Mouse (Mus musculus) stomach, embryonic 15.5 days (tissue): ENCODE results near the gene Ctnnb1. TPM values are rescaled to one million over a fixed set of nuclear protein-coding genes. Genes with fewer than 3 reads are reported as not detected.
"Not testable (repeated sequence)": the region's sequence is repeated elsewhere in the genome, so short reads cannot be mapped to it uniquely, and the experiment has no call there.

Source experiments
- ATAC-seq: fragments of 200-750 bp; cut with Nextera tagmentation; 2 replicates; pipeline ENCODE4 v1.8.0; 2017; ENCODE audit warnings: low read depth, moderate number of reproducible peaks, moderate TSS enrichment; ENCODE audit not compliant: insufficient read depth, low FRiP score
- H3K27ac ChIP-seq: fragments of 300-500 bp; sonication (generic); 2 replicates; pipeline ENCODE4 v1.5.1; 2015; ENCODE audit warnings: mild to moderate bottlenecking, inconsistent platforms
- H3K27me3 ChIP-seq: fragments of 300-500 bp; sonication (generic); replicated peaks from 2 replicates; pipeline ENCODE4 v1.6.1; 2015; ENCODE audit warnings: inconsistent platforms
- H3K36me3 ChIP-seq: fragments of 300-500 bp; sonication (generic); 2 replicates; pipeline ENCODE4 v1.6.1; 2015; ENCODE audit warnings: inconsistent platforms
- H3K4me1 ChIP-seq: fragments of 300-500 bp; sonication (generic); 2 replicates; pipeline ENCODE4 v1.6.1; 2015; ENCODE audit warnings: inconsistent platforms
- H3K4me2 ChIP-seq: fragments of 300-500 bp; sonication (generic); 2 replicates; pipeline ENCODE4 v1.6.1; 2015; ENCODE audit warnings: mild to moderate bottlenecking, inconsistent platforms
- H3K4me3 ChIP-seq: fragments of 300-500 bp; sonication (generic); replicated peaks from 2 replicates; pipeline ENCODE4 v1.5.1; 2015; ENCODE audit warnings: inconsistent platforms
- H3K9ac ChIP-seq: fragments of 300-500 bp; sonication (generic); 2 replicates; pipeline ENCODE4 v1.6.1; 2015; ENCODE audit warnings: inconsistent platforms
- H3K9me3 ChIP-seq: fragments of 300-500 bp; sonication (generic); 2 replicates; pipeline ENCODE4 v1.6.1; 2016; ENCODE audit warnings: inconsistent platforms
- WGBS: fragments of 180-500 bp; shearing (Covaris S2); methylation state at CpG from one replicate; pipeline ENCODE4 v1.1.7; 2015; 5-methylcytosine and 5-hydroxymethylcytosine counted together
- polyA plus RNA-seq: library from polyadenylated mRNA; unstranded; fragments of >200 nt; fragmentation: Nextera tagmentation; extraction: Ambion mirVana; gene quantifications from 2 replicates; pipeline ENCODE4 v1.2.1, GENCODE M21; 2015

Gene Ctnnb1
- polyA plus RNA-seq, 1 experiment from 2014 or later = 502 TPM

DNA sequence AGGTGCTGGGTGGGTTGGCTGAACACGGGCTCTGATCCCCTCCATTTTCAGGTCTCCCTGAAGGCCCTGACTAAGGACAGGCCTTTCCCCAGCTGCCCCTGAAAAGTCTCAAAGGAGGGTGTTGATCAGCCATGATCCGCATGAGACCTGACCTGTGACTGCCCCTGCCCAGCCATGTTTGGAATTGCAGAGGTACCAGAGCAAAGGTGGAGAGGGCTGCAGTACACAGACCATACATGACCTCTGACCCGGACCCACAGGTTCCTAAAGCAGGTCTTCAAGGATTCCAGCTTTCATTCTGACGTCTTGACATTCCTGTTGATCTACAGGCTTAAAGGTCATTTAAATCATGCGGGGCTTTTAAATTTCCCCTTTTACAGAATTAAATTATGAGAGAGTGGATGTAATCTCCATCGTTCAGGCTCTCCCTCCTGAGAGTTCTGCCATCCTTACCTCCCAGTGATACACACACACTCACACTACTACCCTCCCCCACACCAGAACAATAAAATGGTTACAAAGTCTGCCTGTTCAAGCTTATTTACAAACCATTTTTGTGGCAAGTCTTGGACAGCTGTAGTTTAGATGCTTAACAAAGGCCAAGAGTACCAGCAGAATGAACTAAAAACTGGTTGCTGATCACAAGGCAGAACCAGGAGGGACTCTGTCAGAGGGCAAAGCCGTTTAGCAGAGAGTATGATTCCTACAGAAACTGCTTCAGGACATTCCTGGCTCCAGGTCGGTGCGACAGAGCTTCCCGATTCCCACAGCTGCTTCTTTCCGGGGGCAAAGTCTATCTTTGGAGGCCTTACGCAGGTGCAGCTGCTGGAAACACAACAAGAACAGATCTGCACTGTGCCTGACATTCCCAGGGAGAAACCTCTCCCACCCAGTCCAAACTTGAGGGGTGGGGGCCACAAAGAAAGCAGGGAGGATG is 28.4 kb upstream of the Ctnnb1 start:
- no peak overlapping the region for H3K4me3 ChIP-seq
- no peak overlapping the region for H3K4me2 ChIP-seq
- 0 out of 2 replicates have a peak, but pooled peaks have one; percentile 52 for ATAC-seq
- peak overlapping the region; percentile 81 for H3K27ac ChIP-seq
- no peak overlapping the region for H3K9ac ChIP-seq
- peaks cover 6% of the 10 kb centered on the region; the same call in 1 of the 2 replicates for H3K4me1 ChIP-seq
- H3K36me3 ChIP-seq = no peaks in the 10 kb centered on the region
- no peaks in the 10 kb centered on the region for H3K9me3 ChIP-seq
- 46% methylated on average over 12 of the region's 12 CpGs for WGBS
- no peaks in the 10 kb centered on the region for H3K27me3 ChIP-seq

DNA sequence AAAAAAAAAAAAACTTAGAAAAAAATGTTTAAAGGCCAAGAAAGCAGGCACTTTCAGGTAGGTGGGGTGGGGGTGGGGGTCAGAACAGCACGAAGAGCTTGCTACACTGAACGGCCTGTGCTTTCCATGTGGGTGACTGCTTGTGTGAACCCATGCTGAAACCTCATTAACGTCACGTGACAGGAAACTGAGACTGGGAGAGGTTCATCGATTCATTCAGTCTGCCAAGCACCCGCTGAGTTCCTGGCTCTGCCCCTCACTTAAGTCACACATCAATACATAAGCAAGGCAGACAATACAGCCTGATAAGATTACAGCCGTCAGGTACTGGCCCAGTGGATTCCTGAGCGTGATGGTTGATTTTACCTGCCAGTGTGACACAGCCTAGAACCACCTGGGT is 26.5 kb upstream of the Ctnnb1 start:
- H3K27me3 ChIP-seq = no peaks in the 10 kb centered on the region
- no peaks in the 10 kb centered on the region for H3K9me3 ChIP-seq
- no peaks in the 10 kb centered on the region for H3K36me3 ChIP-seq
- H3K9ac ChIP-seq = no peak overlapping the region
- H3K4me3 ChIP-seq = no peak overlapping the region
- peaks cover 6% of the 10 kb centered on the region; the same call in 1 of the 2 replicates for H3K4me1 ChIP-seq
- 70% methylated on average over 8 of the region's 8 CpGs for WGBS
- H3K27ac ChIP-seq = no peak overlapping the region
- no peak for ATAC-seq
- no peak overlapping the region for H3K4me2 ChIP-seq

DNA sequence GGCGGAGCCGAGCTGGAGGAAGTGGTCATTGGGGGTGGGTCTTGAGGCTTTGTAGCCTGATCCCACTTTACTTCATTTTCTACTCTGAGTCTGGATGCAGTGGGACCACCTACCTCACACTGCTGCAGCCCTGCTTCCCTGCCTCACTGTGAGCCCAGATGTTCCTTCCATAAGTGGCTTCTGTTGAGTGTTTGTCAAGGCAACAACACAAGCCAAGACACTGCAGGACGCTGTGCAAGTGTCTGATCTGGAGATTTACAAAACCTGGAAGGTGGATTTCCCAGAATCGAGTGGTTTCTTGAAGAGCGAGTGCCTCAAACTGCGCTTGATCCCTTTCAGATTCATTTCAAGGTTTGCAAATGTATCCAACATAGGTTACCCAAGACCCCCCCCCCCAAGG is 20.6 kb upstream of the Ctnnb1 start:
- no peak for ATAC-seq
- Histone ChIP-seq H3K9me3 (no peaks in the 10 kb centered on the region), H3K9ac (no peak overlapping the region), H3K27me3 (no peaks in the 10 kb centered on the region), H3K36me3 (no peaks in the 10 kb centered on the region), H3K4me3 (no peak overlapping the region), H3K4me1 (peaks cover 3% of the 10 kb centered on the region; the same call in 1 of the 2 replicates), H3K27ac (no peak overlapping the region), H3K4me2 (no peak overlapping the region)
- WGBS = 81% methylated on average over 6 of the region's 6 CpGs

DNA sequence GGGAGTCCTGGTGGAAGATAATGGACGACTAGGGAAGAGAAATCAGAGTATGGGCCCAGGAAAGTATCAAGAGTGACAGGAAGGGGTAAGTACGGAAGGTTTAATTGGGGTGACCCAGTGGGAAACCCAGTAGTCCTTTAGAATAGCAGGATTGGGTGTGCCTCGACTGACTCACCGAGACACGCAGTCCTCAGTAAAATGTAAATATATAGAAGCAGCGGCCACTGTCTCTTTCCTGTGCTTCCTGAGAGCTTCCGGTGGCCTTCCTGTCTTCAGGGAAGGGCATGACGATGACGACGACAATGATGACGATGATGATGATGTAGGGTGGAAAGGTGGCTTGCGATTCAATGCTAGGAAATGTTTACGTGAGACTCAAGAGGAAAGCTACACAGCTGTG is 15.9 kb upstream of the Ctnnb1 start:
- H3K36me3 ChIP-seq = no peaks in the 10 kb centered on the region
- no peak overlapping the region for H3K4me3 ChIP-seq
- H3K27me3 ChIP-seq = no peaks in the 10 kb centered on the region
- no peak overlapping the region for H3K4me2 ChIP-seq
- ATAC-seq = no peak
- H3K9ac ChIP-seq = no peak overlapping the region
- H3K4me1 ChIP-seq = peaks cover 3% of the 10 kb centered on the region; the same call in 1 of the 2 replicates
- H3K27ac ChIP-seq = no peak overlapping the region
- H3K9me3 ChIP-seq = no peaks in the 10 kb centered on the region
- WGBS = 59% methylated on average over 13 of the region's 13 CpGs

DNA sequence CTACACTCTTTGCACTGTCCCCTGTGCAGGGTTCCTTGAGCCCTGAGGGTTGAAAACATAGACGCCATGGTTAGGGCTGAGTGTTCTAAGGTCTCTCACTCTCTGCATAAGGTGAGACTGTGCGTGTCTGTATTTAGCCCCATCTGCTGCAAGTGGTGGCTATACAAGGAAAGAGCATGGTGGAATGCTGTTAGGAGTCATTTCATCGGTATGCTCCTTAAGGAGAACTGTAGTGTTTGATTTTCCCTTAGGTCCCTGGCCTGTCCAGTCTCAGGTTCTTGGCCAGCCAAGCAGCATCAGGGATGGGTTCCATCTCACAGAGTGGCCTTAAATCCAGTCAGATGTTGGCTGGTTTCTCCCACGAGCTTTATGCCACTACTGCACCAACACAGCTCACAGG is 14.6 kb upstream of the Ctnnb1 start:
- 86% methylated on average over 4 of the region's 4 CpGs for WGBS
- Histone ChIP-seq H3K36me3 (no peaks in the 10 kb centered on the region), H3K27me3 (no peaks in the 10 kb centered on the region), H3K27ac (no peak overlapping the region), H3K4me2 (no peak overlapping the region), H3K9me3 (no peaks in the 10 kb centered on the region), H3K9ac (no peak overlapping the region), H3K4me1 (peaks cover 8% of the 10 kb centered on the region), H3K4me3 (no peak overlapping the region)
- ATAC-seq = no peak

DNA sequence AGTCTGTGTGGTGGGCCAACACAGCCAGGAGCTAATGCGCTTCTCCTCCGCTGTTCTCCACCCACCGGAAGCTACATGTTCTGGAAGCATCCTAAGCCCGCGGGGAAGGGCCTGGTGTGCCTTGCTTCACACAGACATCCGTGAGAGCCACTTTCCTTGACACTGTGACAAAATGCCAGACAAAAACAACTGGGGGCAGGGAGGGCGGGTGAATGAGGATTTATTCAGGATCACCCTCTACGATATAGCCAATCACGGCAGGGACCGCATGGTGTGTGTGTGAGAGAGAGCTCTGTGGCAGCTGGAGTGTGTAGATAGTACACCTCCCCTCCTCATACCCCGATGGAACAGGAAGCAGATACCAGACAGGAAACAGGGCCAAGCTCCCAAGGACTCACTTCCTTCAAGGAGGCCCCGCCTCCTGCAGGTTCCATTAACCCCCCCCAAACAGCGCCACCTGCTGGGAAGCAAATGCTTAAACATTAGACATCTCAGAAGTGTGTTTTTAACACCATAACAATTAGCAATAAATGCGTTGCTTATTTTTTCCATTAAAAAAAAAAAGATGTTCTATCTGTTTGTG is 14.0 kb upstream of the Ctnnb1 start:
- WGBS = 79% methylated on average over 14 of the region's 14 CpGs
- no peaks in the 10 kb centered on the region for H3K27me3 ChIP-seq
- no peaks in the 10 kb centered on the region for H3K36me3 ChIP-seq
- H3K4me1 ChIP-seq = peaks cover 8% of the 10 kb centered on the region
- H3K4me2 ChIP-seq = no peak overlapping the region
- ATAC-seq = no peak
- H3K9ac ChIP-seq = no peak overlapping the region
- H3K9me3 ChIP-seq = no peaks in the 10 kb centered on the region
- no peak overlapping the region for H3K4me3 ChIP-seq
- no peak overlapping the region for H3K27ac ChIP-seq

DNA sequence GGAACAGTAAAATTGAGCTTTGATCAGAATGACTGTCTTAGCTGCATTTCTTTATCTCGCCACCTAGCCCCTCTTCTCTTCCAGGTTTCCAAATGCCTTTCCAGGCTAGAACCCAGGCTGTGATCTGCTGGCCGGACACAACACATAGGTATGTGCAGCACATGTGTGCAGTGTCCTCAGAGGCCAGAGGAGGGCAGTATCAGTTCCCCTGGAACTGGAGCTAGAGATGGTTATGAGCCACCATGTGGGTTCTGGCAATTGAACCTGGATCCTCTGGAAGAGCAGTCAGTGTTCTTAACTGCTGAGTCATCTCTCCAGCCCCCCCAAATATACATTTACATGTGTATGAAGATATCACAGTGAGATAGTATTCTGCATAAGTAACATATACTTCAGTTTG is 11.4 kb upstream of the Ctnnb1 start:
- 96% methylated on average over 2 of the region's 2 CpGs for WGBS
- peak overlapping the region; percentile 72; the same call in 1 of the 2 replicates for H3K27ac ChIP-seq
- H3K27me3 ChIP-seq, H3K4me3 ChIP-seq, ATAC-seq, H3K4me1 ChIP-seq, H3K9ac ChIP-seq, H3K36me3 ChIP-seq, H3K4me2 ChIP-seq, H3K9me3 ChIP-seq: not testable (repeated sequence)

DNA sequence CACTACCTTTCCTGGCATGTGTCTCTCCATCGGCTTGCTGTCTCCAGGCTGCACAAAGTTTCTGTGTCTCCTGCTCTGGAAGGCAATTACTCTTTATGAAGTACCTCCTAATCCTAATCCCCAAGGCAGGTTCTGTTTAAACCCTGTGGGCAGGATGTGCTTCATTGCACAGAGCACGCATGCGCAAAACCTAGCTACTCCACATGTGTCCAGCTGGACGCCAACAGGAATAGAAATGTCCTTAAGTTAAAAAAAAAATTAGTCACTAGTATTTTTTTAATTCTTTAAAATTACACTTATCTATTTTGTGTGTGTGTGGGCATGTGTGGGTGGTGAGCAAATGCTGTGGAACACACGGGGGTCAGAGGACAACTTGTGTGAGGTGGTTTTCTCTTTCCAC is 10.8 kb upstream of the Ctnnb1 start:
- H3K4me1 ChIP-seq = peaks cover 5% of the 10 kb centered on the region; the same call in 1 of the 2 replicates
- WGBS = 50% methylated on average over 5 of the region's 5 CpGs
- H3K4me3 ChIP-seq = no peak overlapping the region
- H3K27me3 ChIP-seq = no peaks in the 10 kb centered on the region
- H3K4me2 ChIP-seq = 0 out of 2 replicates have a peak overlapping the region, but pooled peaks have one; percentile 3
- H3K9ac ChIP-seq = no peak overlapping the region
- no peak for ATAC-seq
- H3K9me3 ChIP-seq = no peaks in the 10 kb centered on the region
- peak overlapping the region; percentile 72 for H3K27ac ChIP-seq
- H3K36me3 ChIP-seq = no peaks in the 10 kb centered on the region

DNA sequence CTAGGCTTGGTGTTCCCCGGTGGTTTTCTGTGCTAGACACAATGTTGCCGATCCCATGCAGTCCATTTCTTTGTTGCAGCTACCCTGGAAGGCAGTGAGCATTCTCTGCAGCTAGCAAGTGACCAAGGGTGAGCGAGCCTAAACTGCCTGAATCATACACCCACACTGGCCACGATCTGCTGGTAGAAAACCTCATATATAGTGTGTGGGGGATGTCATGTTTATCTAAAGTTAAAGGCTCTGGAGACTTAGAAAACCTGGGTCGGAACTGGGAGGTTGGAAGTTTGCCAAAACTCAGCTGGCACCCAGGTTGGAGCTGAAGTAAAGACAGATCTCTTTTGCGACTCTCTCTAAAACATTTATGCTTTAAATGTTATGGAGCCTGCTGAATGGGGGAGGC is 10.4 kb upstream of the Ctnnb1 start:
- Histone ChIP-seq H3K9ac (no peak overlapping the region), H3K4me1 (peaks cover 5% of the 10 kb centered on the region; the same call in 1 of the 2 replicates), H3K27me3 (no peaks in the 10 kb centered on the region), H3K4me2 (peak overlapping the region; percentile 3; the same call in 1 of the 2 replicates), H3K9me3 (no peaks in the 10 kb centered on the region), H3K4me3 (no peak overlapping the region), H3K27ac (peak overlapping the region; percentile 72), H3K36me3 (no peaks in the 10 kb centered on the region)
- 18% methylated on average over 6 of the region's 6 CpGs for WGBS
- peak; percentile 70; the same call in 1 of the 2 replicates for ATAC-seq

DNA sequence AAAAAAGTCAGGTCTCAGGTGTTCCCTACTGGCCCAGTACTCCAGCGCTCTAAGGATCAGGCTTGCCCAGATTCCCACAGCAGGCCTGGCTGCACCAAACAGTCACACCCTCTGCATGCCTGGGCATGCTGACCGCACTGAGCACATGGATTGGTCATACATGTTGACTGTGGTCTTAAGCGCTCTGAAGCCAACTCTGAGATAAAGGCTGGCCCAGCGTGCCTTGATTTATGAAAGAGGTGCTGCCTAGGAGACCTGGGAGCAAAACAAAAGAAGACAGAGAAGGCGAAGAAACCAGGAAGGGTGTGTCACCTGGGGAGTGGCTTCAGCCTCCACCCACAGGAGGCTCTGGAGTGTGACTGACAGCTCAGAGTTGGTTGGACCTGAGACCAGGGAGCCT is 9.9 kb upstream of the Ctnnb1 start:
- peaks cover 5% of the 10 kb centered on the region; the same call in 1 of the 2 replicates for H3K4me1 ChIP-seq
- H3K9ac ChIP-seq = no peak overlapping the region
- H3K27me3 ChIP-seq = no peaks in the 10 kb centered on the region
- peak overlapping the region; percentile 72 for H3K27ac ChIP-seq
- no peaks in the 10 kb centered on the region for H3K9me3 ChIP-seq
- H3K4me3 ChIP-seq = no peak overlapping the region
- 51% methylated on average over 5 of the region's 5 CpGs for WGBS
- peak; percentile 84 for ATAC-seq
- H3K36me3 ChIP-seq = no peaks in the 10 kb centered on the region
- 0 out of 2 replicates have a peak overlapping the region, but pooled peaks have one; percentile 3 for H3K4me2 ChIP-seq

DNA sequence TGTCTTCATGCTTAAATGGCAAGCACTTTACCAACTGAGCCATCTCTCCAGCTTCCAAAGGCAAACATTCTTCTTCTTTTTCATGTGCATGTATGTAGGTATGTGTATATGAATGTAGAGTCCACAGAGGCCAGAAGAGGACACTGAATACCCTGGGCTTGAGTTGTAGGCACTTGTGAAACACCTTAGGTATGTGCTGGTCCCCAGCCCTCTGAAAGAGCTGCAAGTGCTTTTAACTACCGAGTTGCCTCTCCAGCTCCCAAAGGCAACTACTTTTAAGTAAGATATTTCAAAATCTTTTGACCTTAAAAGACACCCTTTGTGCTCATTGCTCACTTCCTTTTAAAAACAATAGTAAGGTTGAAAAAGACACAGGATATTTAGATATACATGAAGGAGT is 2.9 kb upstream of the Ctnnb1 start:
- 14% methylated on average over 1 of the region's 1 CpGs for WGBS
- no peak for ATAC-seq
- no peak overlapping the region for H3K9ac ChIP-seq

More for the DNA sequence above, 2.9 kb upstream of the Ctnnb1 start:
- no peak overlapping the region for H3K4me2 ChIP-seq
- no peaks in the 10 kb centered on the region for H3K9me3 ChIP-seq
- H3K27ac ChIP-seq = no peak overlapping the region
- no peaks in the 10 kb centered on the region for H3K36me3 ChIP-seq
- no peaks in the 10 kb centered on the region for H3K4me1 ChIP-seq
- H3K4me3 ChIP-seq = no peak overlapping the region
- no peaks in the 10 kb centered on the region for H3K27me3 ChIP-seq
